Mouse (Mus musculus) olfactory bulb, adult 2 months (tissue): ENCODE measurements around the gene Nlrp3.

ENCODE experiments used
- CTCF ChIP-seq: fragments of 200-500 bp; IDR thresholded peaks from 2 replicates; pipeline ENCODE4 v1.5.1; 2012; ENCODE audit warnings: low read depth, mild to moderate bottlenecking, low read length, moderate library complexity; ENCODE audit not compliant: insufficient read depth
- POLR2A ChIP-seq: fragments of 200-500 bp; IDR thresholded peaks from 2 replicates; pipeline ENCODE4 v1.6.1; 2012; ENCODE audit warnings: mild to moderate bottlenecking, low read depth, low read length, moderate library complexity; ENCODE audit not compliant: insufficient read depth

GRCm38 (mm10) chr11:59501978-59502700, 39.2 kb upstream of the Nlrp3 start:
- no peak for TF ChIP-seq POLR2A
- TF ChIP-seq CTCF, result no peak
